30 mouse cellular contexts compared by ENCODE assay signal in the genomic region with DNA sequence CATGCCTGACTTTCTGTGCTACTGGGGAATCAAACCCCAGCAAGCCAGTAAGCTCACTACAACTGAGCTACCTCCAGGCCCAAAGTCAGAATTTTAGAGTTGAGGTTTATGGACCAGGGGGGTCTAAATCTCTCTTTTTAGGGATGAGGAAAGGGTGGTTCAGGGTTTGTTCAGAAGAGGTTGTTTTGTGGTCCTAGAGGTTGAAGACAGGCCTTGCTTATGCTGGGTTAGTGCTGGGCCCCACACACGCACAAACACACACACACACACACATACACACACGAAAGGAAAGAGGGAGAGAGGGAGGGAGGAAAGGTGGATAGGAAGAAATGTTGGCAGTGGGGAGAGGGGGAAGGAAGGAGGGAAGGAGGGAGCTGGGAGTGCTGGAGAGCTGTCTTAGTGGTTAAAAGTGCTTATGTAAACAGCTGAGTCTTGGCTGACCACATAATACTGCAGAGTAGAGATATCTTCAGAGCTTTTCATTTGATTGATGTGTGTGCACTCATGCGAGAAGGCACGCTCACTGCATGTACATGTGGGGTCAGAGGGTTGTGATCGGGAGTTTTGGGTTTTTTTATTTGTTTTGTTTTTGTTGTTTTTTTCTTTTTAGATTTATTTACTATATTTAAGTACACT. TPM values are rescaled to one million over a fixed set of nuclear protein-coding genes. Genes with fewer than 3 reads are reported as not detected.
DNase-seq lines count a peak whose midpoint lies in the region; ATAC-seq and TF ChIP-seq lines count a peak whose summit lies in the region.
"Had no signal": no experiment of that assay in that cellular context is flagged by ENCODE, and none has a peak within 500 bp of the region (broad histone marks: within the 10 kb centered on the region; RNA-seq: fewer than 3 reads in every experiment).

A gene (minus strand): TSS at position 51 of the 636 bp plus-strand sequence.

- whole genome bisulfite sequencing in intestine, embryonic 15.5 days = 63% methylated on average over 5 of the region's 5 CpGs
- WGBS in intestine, embryonic 16.5 days = 56% methylated on average over 5 of the region's 5 CpGs
- WGBS in stomach, embryonic 15.5 days = 51% methylated on average over 5 of the region's 5 CpGs
- 53% methylated on average over 5 of the region's 5 CpGs for WGBS in stomach, postnatal 0 days
- 84% methylated on average over 5 of the region's 5 CpGs for WGBS in small intestine, adult 2 months
- 50% methylated on average over 5 of the region's 5 CpGs for WGBS in liver, postnatal 0 days (ENCODE audit: insufficient replicate concordance)

- no peak within 1 kb of the TSS for H3K9ac ChIP-seq in intestine, embryonic 15.5 days
- H3K9ac ChIP-seq in intestine, embryonic 16.5 days (ENCODE audit: low read depth, low read length) = no peak within 1 kb of the TSS
- H3K9ac ChIP-seq in stomach, embryonic 15.5 days = no peak within 1 kb of the TSS
- no peak within 1 kb of the TSS for H3K9ac ChIP-seq in stomach, postnatal 0 days (ENCODE audit: low read length)
- H3K9ac ChIP-seq in liver, postnatal 0 days (replicated peaks) = no peak within 1 kb of the TSS
- H3K9ac ChIP-seq: embryonic facial prominence, embryonic 15.5 days; forebrain, embryonic 12.5 days; kidney, embryonic 15.5 days; limb, embryonic 15.5 days; liver, embryonic 13.5 days; lung, embryonic 14.5 days had no signal

- no peak within 1 kb of the TSS for H3K4me2 ChIP-seq in intestine, embryonic 15.5 days (replicated peaks)
- no peak within 1 kb of the TSS for H3K4me2 ChIP-seq in intestine, embryonic 16.5 days (ENCODE audit: low read depth, low read length)
- no peak within 1 kb of the TSS for H3K4me2 ChIP-seq in stomach, embryonic 15.5 days
- no peak within 1 kb of the TSS for H3K4me2 ChIP-seq in stomach, postnatal 0 days (replicated peaks; ENCODE audit: low read depth)
- no peak within 1 kb of the TSS for H3K4me2 ChIP-seq in liver, postnatal 0 days (ENCODE audit: low read depth, low read length)
- H3K4me2 ChIP-seq: embryonic facial prominence, embryonic 15.5 days; forebrain, embryonic 12.5 days; kidney, embryonic 15.5 days; limb, embryonic 15.5 days; liver, embryonic 13.5 days; lung, embryonic 14.5 days had no signal

- ATAC-seq in intestine, embryonic 15.5 days = no peak
- ATAC-seq in intestine, embryonic 16.5 days = no peak
- 0 out of 2 replicates have a peak, but pooled peaks have one; percentile 31 for ATAC-seq in stomach, embryonic 15.5 days (ENCODE audit: insufficient read depth, low FRiP score, low read depth)
- no peak for ATAC-seq in stomach, postnatal 0 days (ENCODE audit: low FRiP score, low TSS enrichment)
- ATAC-seq in liver, postnatal 0 days = no peak
- ATAC-seq: activated CD4-positive, CD25-positive, alpha-beta regulatory T cell, adult 4 months; hindbrain, embryonic 16.5 days had no signal

- no peaks in the 10 kb centered on the region for H3K27me3 ChIP-seq in intestine, embryonic 15.5 days (replicated peaks)
- H3K27me3 ChIP-seq in intestine, embryonic 16.5 days (replicated peaks; ENCODE audit: control insufficient read depth, insufficient read depth, low read length) = no peaks in the 10 kb centered on the region
- no peaks in the 10 kb centered on the region for H3K27me3 ChIP-seq in stomach, embryonic 15.5 days (replicated peaks)
- no peaks in the 10 kb centered on the region for H3K27me3 ChIP-seq in stomach, postnatal 0 days (ENCODE audit: control insufficient read depth, insufficient read depth, low read length)
- no peaks in the 10 kb centered on the region for H3K27me3 ChIP-seq in small intestine, adult 2 months (ENCODE audit: control insufficient read depth, insufficient read depth, low read length)
- H3K27me3 ChIP-seq in liver, postnatal 0 days (ENCODE audit: insufficient read depth, low read length) = no peaks in the 10 kb centered on the region
- H3K27me3 ChIP-seq: CH12.LX; embryonic facial prominence, embryonic 15.5 days; forebrain, embryonic 12.5 days; kidney, embryonic 15.5 days; limb, embryonic 15.5 days; liver, embryonic 13.5 days had no signal

- no peak for TF ChIP-seq EP300 in stomach, postnatal 0 days (optimal IDR thresholded peaks at IDR 0.05)
- no peak for TF ChIP-seq EP300 in liver, postnatal 0 days (IDR thresholded peaks at IDR 0.05; ENCODE audit: low read depth)

- H3K4me1 ChIP-seq in intestine, embryonic 15.5 days (replicated peaks) = 0 out of 2 replicates have a peak, but pooled peaks cover 3% of the 10 kb centered on the region
- peaks cover 17% of the 10 kb centered on the region for H3K4me1 ChIP-seq in intestine, embryonic 16.5 days (ENCODE audit: control insufficient read depth, insufficient read depth, low read length)
- H3K4me1 ChIP-seq in stomach, embryonic 15.5 days = no peaks in the 10 kb centered on the region
- no peaks in the 10 kb centered on the region for H3K4me1 ChIP-seq in stomach, postnatal 0 days (replicated peaks; ENCODE audit: control insufficient read depth, insufficient read depth)
- peaks cover 17% of the 10 kb centered on the region for H3K4me1 ChIP-seq in bone marrow macrophage, adult 2 months (ENCODE audit: control insufficient read depth, insufficient read depth, low read length)
- H3K4me1 ChIP-seq in small intestine, adult 2 months (ENCODE audit: control insufficient read depth, insufficient read depth, insufficient read length, low read length) = peaks cover 18% of the 10 kb centered on the region; the same call in 1 of the 2 replicates
- no peaks in the 10 kb centered on the region for H3K4me1 ChIP-seq in liver, postnatal 0 days (ENCODE audit: insufficient read depth)
- H3K4me1 ChIP-seq: embryonic facial prominence, embryonic 10.5 days; embryonic facial prominence, embryonic 15.5 days; forebrain, embryonic 12.5 days; heart, embryonic 10.5 days; liver, embryonic 13.5 days had no signal

- no peaks in the 10 kb centered on the region for H3K9me3 ChIP-seq in intestine, embryonic 15.5 days
- no peaks in the 10 kb centered on the region for H3K9me3 ChIP-seq in intestine, embryonic 16.5 days (ENCODE audit: control insufficient read depth, low read length)
- no peaks in the 10 kb centered on the region for H3K9me3 ChIP-seq in stomach, embryonic 15.5 days
- no peaks in the 10 kb centered on the region for H3K9me3 ChIP-seq in stomach, postnatal 0 days (ENCODE audit: control insufficient read depth, low read length)
- H3K9me3 ChIP-seq in liver, postnatal 0 days (ENCODE audit: low read length) = no peaks in the 10 kb centered on the region
- H3K9me3 ChIP-seq: embryonic facial prominence, embryonic 10.5 days; embryonic facial prominence, embryonic 15.5 days; forebrain, embryonic 12.5 days; heart, embryonic 10.5 days; limb, embryonic 10.5 days; limb, embryonic 15.5 days; liver, embryonic 13.5 days had no signal

- DNase-seq in stomach, postnatal 0 days (ENCODE audit: low spot score) = no peak
- DNase-seq in liver, postnatal 0 days = no peak
- no peak for DNase-seq in B cell, adult 2 months
- DNase-seq: adrenal gland, adult 2 months; gastrocnemius, postnatal 14 days; heart, adult 11 months; liver, embryonic 13.5 days; thymus, adult 18-20 months had no signal

- peak within 1 kb of the TSS; percentile 42; the same call in 1 of the 2 replicates for H3K27ac ChIP-seq in intestine, embryonic 15.5 days
- no peak within 1 kb of the TSS for H3K27ac ChIP-seq in intestine, embryonic 16.5 days (ENCODE audit: low read length)
- no peak within 1 kb of the TSS for H3K27ac ChIP-seq in stomach, embryonic 15.5 days
- no peak within 1 kb of the TSS for H3K27ac ChIP-seq in stomach, postnatal 0 days (replicated peaks)
- 0 out of 2 replicates have a peak within 1 kb of the TSS, but pooled peaks have one; percentile 3 for H3K27ac ChIP-seq in bone marrow macrophage, adult 2 months (ENCODE audit: insufficient read depth, low read depth, low read length)
- 0 out of 2 replicates have a peak within 1 kb of the TSS, but pooled peaks have one; percentile 47 for H3K27ac ChIP-seq in small intestine, adult 2 months (ENCODE audit: insufficient read depth, low read depth, low read length)
- H3K27ac ChIP-seq in liver, postnatal 0 days (ENCODE audit: low read depth) = no peak within 1 kb of the TSS; the same call in 1 of the 2 replicates
- H3K27ac ChIP-seq: embryonic facial prominence, embryonic 10.5 days; embryonic facial prominence, embryonic 15.5 days; forebrain, embryonic 12.5 days; heart, embryonic 10.5 days; kidney, embryonic 15.5 days; limb, embryonic 10.5 days; limb, embryonic 15.5 days; liver, embryonic 13.5 days had no signal

- H3K36me3 ChIP-seq in intestine, embryonic 15.5 days = no peaks in the 10 kb centered on the region
- H3K36me3 ChIP-seq in intestine, embryonic 16.5 days (ENCODE audit: control insufficient read depth, insufficient read depth, low read length) = no peaks in the 10 kb centered on the region
- H3K36me3 ChIP-seq in stomach, embryonic 15.5 days = no peaks in the 10 kb centered on the region
- H3K36me3 ChIP-seq in stomach, postnatal 0 days (ENCODE audit: control insufficient read depth, insufficient read depth, low read length) = no peaks in the 10 kb centered on the region
- no peaks in the 10 kb centered on the region for H3K36me3 ChIP-seq in small intestine, adult 2 months (ENCODE audit: control insufficient read depth, insufficient read depth, low read length)
- no peaks in the 10 kb centered on the region for H3K36me3 ChIP-seq in liver, postnatal 0 days (replicated peaks; ENCODE audit: insufficient read depth, low read length)
- H3K36me3 ChIP-seq: embryonic facial prominence, embryonic 10.5 days; embryonic facial prominence, embryonic 15.5 days; forebrain, embryonic 12.5 days; heart, embryonic 10.5 days; kidney, embryonic 15.5 days; limb, embryonic 10.5 days; limb, embryonic 15.5 days; liver, embryonic 13.5 days had no signal

- no peak for TF ChIP-seq POLR2A in bone marrow macrophage, adult 2 months (IDR thresholded peaks at IDR 0.05; ENCODE audit: borderline replicate concordance, low read depth, low read length)
- TF ChIP-seq POLR2A in small intestine, adult 2 months (IDR thresholded peaks at IDR 0.05; ENCODE audit: low read depth, low read length) = no peak

- TF ChIP-seq CTCF in stomach, postnatal 0 days (IDR thresholded peaks at IDR 0.05; ENCODE audit: low read depth) = no peak
- no peak for TF ChIP-seq CTCF in bone marrow macrophage, adult 2 months (IDR thresholded peaks at IDR 0.05; ENCODE audit: low read depth, low read length)
- no peak for TF ChIP-seq CTCF in small intestine, adult 2 months (IDR thresholded peaks at IDR 0.05; ENCODE audit: extremely low read depth, insufficient read length, insufficient replicate concordance, low read depth, low read length)
- no peak for TF ChIP-seq CTCF in liver, postnatal 0 days (IDR thresholded peaks at IDR 0.05; ENCODE audit: low read depth)

- H3K4me3 ChIP-seq in intestine, embryonic 15.5 days (replicated peaks) = no peak within 1 kb of the TSS
- H3K4me3 ChIP-seq in intestine, embryonic 16.5 days (ENCODE audit: low read length) = no peak within 1 kb of the TSS
- H3K4me3 ChIP-seq in stomach, embryonic 15.5 days (replicated peaks) = no peak within 1 kb of the TSS
- H3K4me3 ChIP-seq in stomach, postnatal 0 days (ENCODE audit: low read depth, low read length) = no peak within 1 kb of the TSS
- H3K4me3 ChIP-seq in bone marrow macrophage, adult 2 months (ENCODE audit: insufficient read depth, low read length) = no peak within 1 kb of the TSS
- no peak within 1 kb of the TSS for H3K4me3 ChIP-seq in small intestine, adult 2 months (ENCODE audit: low read depth, low read length)
- no peak within 1 kb of the TSS for H3K4me3 ChIP-seq in liver, postnatal 0 days (ENCODE audit: low read depth, low read length)
- H3K4me3 ChIP-seq: embryonic facial prominence, embryonic 10.5 days; embryonic facial prominence, embryonic 15.5 days; forebrain, embryonic 12.5 days; heart, embryonic 10.5 days; kidney, embryonic 15.5 days; limb, embryonic 10.5 days; limb, embryonic 15.5 days; liver, embryonic 13.5 days had no signal

RNA-seq across cellular contexts. Expression of the gene that starts here (rescaled TPM):
- polyA plus RNA-seq in intestine, embryonic 15.5 days (2015; fragmentation: Nextera tagmentation; extraction: Ambion mirVana) = not detected in 2 replicates
- not detected in 2 replicates for polyA plus RNA-seq in intestine, embryonic 16.5 days (2015; fragmentation: Nextera tagmentation; extraction: Ambion mirVana)
- polyA plus RNA-seq in stomach, embryonic 15.5 days (2015; fragmentation: Nextera tagmentation; extraction: Ambion mirVana) = 0.19 TPM in 1 of 2 replicates, not detected in the other
- not detected in 2 replicates for polyA plus RNA-seq in stomach, postnatal 0 days (2015; fragmentation: Nextera tagmentation; extraction: Ambion mirVana)
- polyA plus RNA-seq in bone marrow macrophage, adult 2 months (2012; ENCODE audit: insufficient read depth, insufficient read length, missing spikeins) = not detected in 2 replicates
- polyA plus RNA-seq in small intestine, adult 2 months (2012; rRNA removed) = not detected in 2 replicates
- polyA plus RNA-seq in liver, postnatal 0 days (2015; fragmentation: Nextera tagmentation; extraction: Ambion mirVana) = not detected in 2 replicates
- polyA plus RNA-seq: activated CD4-positive, CD25-positive, alpha-beta regulatory T cell, adult 4 months; adrenal gland, adult 2 months; C2C12; cerebellum, adult 2 months; embryonic facial prominence, embryonic 10.5 days; embryonic facial prominence, embryonic 15.5 days; forebrain, embryonic 12.5 days; heart, embryonic 10.5 days; heart, embryonic 16.5 days; hindbrain, embryonic 16.5 days; intestine, embryonic 14.5 days; kidney, embryonic 15.5 days; limb, embryonic 10.5 days; limb, embryonic 15.5 days; liver, embryonic 13.5 days; lung, embryonic 14.5 days; midbrain, embryonic 14.5 days; stomach, embryonic 16.5 days had no signal

Comparison
In these comparisons a context has a peak if more than half of its experiments do, and no peak if none do; other contexts are left out.
1. H3K27ac ChIP-seq: peak in intestine, embryonic 15.5 days (single experiment), bone marrow macrophage, adult 2 months (single experiment) and small intestine, adult 2 months (single experiment); none in intestine, embryonic 16.5 days (single experiment), stomach, embryonic 15.5 days (single experiment), stomach, postnatal 0 days (single experiment) and liver, postnatal 0 days (single experiment).
2. Peak in ATAC-seq in stomach, embryonic 15.5 days; RNA of the gene not detected or under 1 TPM.